Mouse (Mus musculus): ENCODE data around the gene Deup1.

GRCm38 (mm10) chr9:15531204-15531603 lies 96.5 kb downstream of the Deup1 start:
- no peak for TF ChIP-seq CTCF (IDR thresholded peaks at IDR 0.05)
- no peak for TF ChIP-seq POLR2A (IDR thresholded peaks at IDR 0.05; ENCODE audit: insufficient read depth, low read depth, low read length)
- no peak for TF ChIP-seq EP300 (IDR thresholded peaks at IDR 0.05; ENCODE audit: insufficient read depth, low read depth, low read length)

Measured in heart, adult 2 months (tissue).